Mouse (Mus musculus) embryonic fibroblast, embryonic 13.5 days (primary cell): ENCODE data around the gene Clp1.

Source experiments
- CTCF ChIP-seq: IDR thresholded peaks from 2 replicates; pipeline ENCODE4 v1.5.1; 2011; ENCODE audit warnings: mild to moderate bottlenecking, control low read depth, low read length, moderate library complexity, borderline replicate concordance; ENCODE audit not compliant: insufficient read depth
- POLR2A ChIP-seq: IDR thresholded peaks from 2 replicates; pipeline ENCODE4 v1.6.1; 2011; ENCODE audit warnings: low read depth, mild to moderate bottlenecking, control low read depth, low read length, moderate library complexity

- TF ChIP-seq CTCF, result no peak
- peak; percentile 64; the same call in 1 of the 2 replicates for TF ChIP-seq POLR2A
Observed at GRCm38 (mm10) chr2:84677968-84678880, 48.9 kb downstream of the Clp1 start, which contains the start of the genes Gm28635 and Med19.
